Mouse (Mus musculus): ENCODE results near the gene Ptprg.

- TF ChIP-seq CTCF (IDR thresholded peaks at IDR 0.05; ENCODE audit: borderline replicate concordance, insufficient read depth, low read depth, low read length) (no peak), POLR2A (IDR thresholded peaks at IDR 0.05; ENCODE audit: borderline replicate concordance, insufficient read depth, low read length) (no peak)
These were observed 518.9 kb downstream of the Ptprg start for GRCm38 (mm10) chr14:12072026-12072861.

Data from cerebellum, adult 2 months (tissue).